Mouse (Mus musculus): Measurements from ENCODE around the gene Dhrs2. TPM values are rescaled to one million over a fixed set of nuclear protein-coding genes. Genes with fewer than 3 reads are reported as not detected.
A peak's percentile ranks its signal among the peaks of the same experiment; 100 is the strongest.

Gene Dhrs2
- polyA plus RNA-seq, 1 experiment from 2014 or later = not detected

GRCm38 (mm10) chr14:55204544-55204943 lies 17.3 kb upstream of the Dhrs2 start:
- Histone ChIP-seq H3K4me2 (no peak overlapping the region), H3K27ac (peak overlapping the region; percentile 3; the same call in 1 of the 2 replicates), H3K4me1 (peaks cover 9% of the 10 kb centered on the region), H3K9me3 (replicated peaks) (no peaks in the 10 kb centered on the region), H3K36me3 (ENCODE audit: poor library complexity, severe bottlenecking) (no peaks in the 10 kb centered on the region), H3K9ac (no peak overlapping the region), H3K27me3 (no peaks in the 10 kb centered on the region), H3K4me3 (no peak overlapping the region)
- peak; percentile 59; the same call in 1 of the 2 replicates for ATAC-seq
- 73% methylated on average over 3 of the region's 3 CpGs for WGBS

GRCm38 (mm10) chr14:55205045-55205750 lies 16.6 kb upstream of the Dhrs2 start:
- Histone ChIP-seq H3K4me1 (peaks cover 9% of the 10 kb centered on the region), H3K27me3 (no peaks in the 10 kb centered on the region), H3K36me3 (ENCODE audit: poor library complexity, severe bottlenecking) (no peaks in the 10 kb centered on the region), H3K4me2 (no peak overlapping the region), H3K4me3 (no peak overlapping the region), H3K27ac (peak overlapping the region; percentile 31), H3K9ac (no peak overlapping the region), H3K9me3 (replicated peaks) (no peaks in the 10 kb centered on the region)
- peak; percentile 96 for ATAC-seq
- WGBS = 27% methylated on average over 3 of the region's 3 CpGs

- H3K9ac ChIP-seq = no peak overlapping the region
- WGBS = 86% methylated on average over 2 of the region's 2 CpGs
- ATAC-seq = no peak
- no peak overlapping the region for H3K4me2 ChIP-seq
- no peak overlapping the region for H3K4me3 ChIP-seq
- H3K27me3 ChIP-seq = no peaks in the 10 kb centered on the region
- H3K36me3 ChIP-seq (ENCODE audit: poor library complexity, severe bottlenecking) = no peaks in the 10 kb centered on the region
- peaks cover 9% of the 10 kb centered on the region for H3K4me1 ChIP-seq
- no peak overlapping the region for H3K27ac ChIP-seq
- H3K9me3 ChIP-seq (replicated peaks) = no peaks in the 10 kb centered on the region
Observed at GRCm38 (mm10) chr14:55208306-55208705, 13.5 kb upstream of the Dhrs2 start.

- WGBS = 91% methylated on average over 3 of the region's 3 CpGs
- Histone ChIP-seq H3K9me3 (replicated peaks) (no peaks in the 10 kb centered on the region), H3K27me3 (no peaks in the 10 kb centered on the region), H3K27ac (no peak overlapping the region), H3K4me3 (no peak overlapping the region), H3K9ac (no peak overlapping the region), H3K4me2 (no peak overlapping the region), H3K4me1 (no peaks in the 10 kb centered on the region), H3K36me3 (ENCODE audit: poor library complexity, severe bottlenecking) (no peaks in the 10 kb centered on the region)
- no peak for ATAC-seq
Observed at GRCm38 (mm10) chr14:55213621-55214020, 8.2 kb upstream of the Dhrs2 start.

- ATAC-seq = no peak
- Histone ChIP-seq H3K27ac (no peak overlapping the region), H3K27me3 (no peaks in the 10 kb centered on the region), H3K4me1 (no peaks in the 10 kb centered on the region), H3K9me3 (replicated peaks) (no peaks in the 10 kb centered on the region), H3K9ac (no peak overlapping the region), H3K4me3 (no peak overlapping the region), H3K4me2 (no peak overlapping the region), H3K36me3 (ENCODE audit: poor library complexity, severe bottlenecking) (no peaks in the 10 kb centered on the region)
- WGBS = 62% methylated on average over 4 of the region's 4 CpGs
Observed at GRCm38 (mm10) chr14:55214507-55214906, 7.3 kb upstream of the Dhrs2 start.

- Histone ChIP-seq H3K36me3 (ENCODE audit: poor library complexity, severe bottlenecking) (no peaks in the 10 kb centered on the region), H3K4me2 (no peak overlapping the region), H3K27me3 (no peaks in the 10 kb centered on the region), H3K27ac (no peak overlapping the region), H3K9ac (no peak overlapping the region), H3K4me3 (no peak overlapping the region), H3K9me3 (replicated peaks) (no peaks in the 10 kb centered on the region), H3K4me1 (peaks cover 6% of the 10 kb centered on the region; the same call in 1 of the 2 replicates)
- 6% methylated on average over 1 of the region's 1 CpGs for WGBS
- ATAC-seq = no peak
Observed at GRCm38 (mm10) chr14:55223172-55223571, 1.4 kb downstream of the Dhrs2 start.

GRCm38 (mm10) chr14:55234639-55235038 lies 12.8 kb downstream of the Dhrs2 start:
- Histone ChIP-seq H3K4me2 (no peak overlapping the region), H3K27ac (no peak overlapping the region), H3K9ac (no peak overlapping the region), H3K36me3 (ENCODE audit: poor library complexity, severe bottlenecking) (no peaks in the 10 kb centered on the region), H3K27me3 (no peaks in the 10 kb centered on the region), H3K4me3 (no peak overlapping the region), H3K4me1 (no peaks in the 10 kb centered on the region), H3K9me3 (replicated peaks) (no peaks in the 10 kb centered on the region)
- 91% methylated on average over 11 of the region's 11 CpGs for WGBS
- ATAC-seq = no peak

- 76% methylated on average over 2 of the region's 2 CpGs for WGBS
- no peak for ATAC-seq
- Histone ChIP-seq H3K4me1 (no peaks in the 10 kb centered on the region), H3K9me3 (replicated peaks) (no peaks in the 10 kb centered on the region), H3K27ac (no peak overlapping the region), H3K4me2 (no peak overlapping the region), H3K36me3 (ENCODE audit: poor library complexity, severe bottlenecking) (no peaks in the 10 kb centered on the region), H3K9ac (no peak overlapping the region), H3K27me3 (no peaks in the 10 kb centered on the region), H3K4me3 (no peak overlapping the region)
Observed at GRCm38 (mm10) chr14:55236685-55237084, 14.9 kb downstream of the Dhrs2 start.

GRCm38 (mm10) chr14:55242664-55243063 lies 20.9 kb downstream of the Dhrs2 start:
- Histone ChIP-seq H3K4me2 (no peak overlapping the region), H3K4me1 (no peaks in the 10 kb centered on the region), H3K4me3 (no peak overlapping the region), H3K9ac (no peak overlapping the region), H3K27me3 (no peaks in the 10 kb centered on the region), H3K27ac (no peak overlapping the region), H3K9me3 (replicated peaks) (no peaks in the 10 kb centered on the region), H3K36me3 (ENCODE audit: poor library complexity, severe bottlenecking) (no peaks in the 10 kb centered on the region)
- no peak for ATAC-seq
- 85% methylated on average over 1 of the region's 1 CpGs for WGBS

GRCm38 (mm10) chr14:55247181-55247580 lies 25.4 kb downstream of the Dhrs2 start:
- Histone ChIP-seq H3K27me3 (no peaks in the 10 kb centered on the region), H3K9ac (no peak overlapping the region), H3K4me1 (no peaks in the 10 kb centered on the region), H3K4me2 (no peak overlapping the region), H3K4me3 (no peak overlapping the region), H3K27ac (no peak overlapping the region), H3K36me3 (ENCODE audit: poor library complexity, severe bottlenecking) (no peaks in the 10 kb centered on the region), H3K9me3 (replicated peaks) (no peaks in the 10 kb centered on the region)
- WGBS = 28% methylated on average over 6 of the region's 6 CpGs
- ATAC-seq = no peak

- H3K36me3 ChIP-seq (ENCODE audit: poor library complexity, severe bottlenecking) = no peaks in the 10 kb centered on the region
- no peaks in the 10 kb centered on the region for H3K4me1 ChIP-seq
- no peak overlapping the region for H3K4me2 ChIP-seq
- H3K9me3 ChIP-seq (replicated peaks) = no peaks in the 10 kb centered on the region
- H3K4me3 ChIP-seq = no peak overlapping the region
- ATAC-seq = no peak
- H3K27me3 ChIP-seq = no peaks in the 10 kb centered on the region
- WGBS = 71% methylated on average over 6 of the region's 6 CpGs
- H3K9ac ChIP-seq = no peak overlapping the region
- H3K27ac ChIP-seq = no peak overlapping the region
Observed at GRCm38 (mm10) chr14:55248284-55248683, 26.5 kb downstream of the Dhrs2 start.

- Histone ChIP-seq H3K9ac (no peak overlapping the region), H3K4me1 (no peaks in the 10 kb centered on the region)
Observed at GRCm38 (mm10) chr14:55253580-55253979, 31.8 kb downstream of the Dhrs2 start.

GRCm38 (mm10) chr14:55255443-55255842 lies 33.6 kb downstream of the Dhrs2 start:
- H3K4me3 ChIP-seq = no peak overlapping the region
- no peaks in the 10 kb centered on the region for H3K27me3 ChIP-seq
- no peaks in the 10 kb centered on the region for H3K9me3 ChIP-seq (replicated peaks)
- 43% methylated on average over 6 of the region's 6 CpGs for WGBS
- ATAC-seq = no peak
- H3K9ac ChIP-seq = no peak overlapping the region
- no peaks in the 10 kb centered on the region for H3K4me1 ChIP-seq
- no peak overlapping the region for H3K4me2 ChIP-seq
- H3K27ac ChIP-seq = no peak overlapping the region
- no peaks in the 10 kb centered on the region for H3K36me3 ChIP-seq (ENCODE audit: poor library complexity, severe bottlenecking)

More at GRCm38 (mm10) chr14:55253580-55253979, 31.8 kb downstream of the Dhrs2 start:
- H3K36me3 ChIP-seq (ENCODE audit: poor library complexity, severe bottlenecking) = no peaks in the 10 kb centered on the region
- WGBS = 88% methylated on average over 4 of the region's 4 CpGs
- H3K27me3 ChIP-seq = no peaks in the 10 kb centered on the region
- no peak overlapping the region for H3K4me2 ChIP-seq
- ATAC-seq = no peak
- no peak overlapping the region for H3K4me3 ChIP-seq
- no peaks in the 10 kb centered on the region for H3K9me3 ChIP-seq (replicated peaks)
- no peak overlapping the region for H3K27ac ChIP-seq
